Mouse (Mus musculus) spleen, adult 2 months (tissue): ENCODE results near the gene Nat8f6.

ENCODE experiments used
- CTCF ChIP-seq: fragments of 200-500 bp; IDR thresholded peaks from 2 replicates; pipeline ENCODE4 v1.5.1; 2011; ENCODE audit warnings: mild to moderate bottlenecking, inconsistent platforms; ENCODE audit not compliant: insufficient read depth, insufficient read length, insufficient replicate concordance; ENCODE audit errors: extremely low read depth
- POLR2A ChIP-seq: fragments of 200-500 bp; IDR thresholded peaks from 2 replicates; pipeline ENCODE4 v1.6.1; 2011; ENCODE audit warnings: low read depth, low read length, inconsistent platforms

DNA sequence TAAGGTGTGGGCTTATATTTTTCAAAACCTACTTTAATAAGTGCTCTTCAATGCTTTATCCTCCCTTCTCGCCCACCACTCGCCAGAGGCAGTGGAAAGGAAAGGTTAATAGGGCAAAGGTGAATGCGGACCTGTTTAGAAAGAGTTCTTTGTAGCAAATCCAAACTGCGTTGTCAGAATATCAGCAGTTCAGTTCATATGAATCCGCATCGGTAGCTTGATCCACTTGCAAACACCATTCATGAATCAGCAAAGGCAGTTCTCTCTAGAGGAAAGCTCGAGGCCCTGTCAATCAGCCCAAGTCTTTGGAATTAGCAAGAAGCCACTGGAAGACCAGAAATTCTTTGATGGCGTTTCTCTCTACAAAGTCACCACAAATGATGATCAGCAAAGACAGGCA is 17.9 kb upstream of the Nat8f6 start:
- TF ChIP-seq POLR2A (no peak), CTCF (no peak)
